Mouse (Mus musculus) urinary bladder, postnatal 4 days (tissue): Measurements from ENCODE around the gene Spred2.

Experiments used
- DNase-seq, 2 experiments: peaks; one replicate each; pipeline ENCODE4 v3.0.0; 2021 to 2022; ENCODE audit warnings: low spot score in 2 of 2

Spred2 gene

GRCm38 (mm10) chr11:19953919-19954318, 29.7 kb downstream of the Spred2 start:
- no peak for DNase-seq

- DNase-seq = no peak
Observed at GRCm38 (mm10) chr11:19955069-19955468, 30.9 kb downstream of the Spred2 start.

GRCm38 (mm10) chr11:19955701-19956100, 31.5 kb downstream of the Spred2 start:
- DNase-seq = no peak

- no peak for DNase-seq
Observed at GRCm38 (mm10) chr11:19959006-19959405, 34.8 kb downstream of the Spred2 start.

GRCm38 (mm10) chr11:19959897-19960296, 35.7 kb downstream of the Spred2 start:
- DNase-seq = no peak

- no peak for DNase-seq
Observed at GRCm38 (mm10) chr11:19960541-19960940, 36.4 kb downstream of the Spred2 start.

GRCm38 (mm10) chr11:19961088-19961487, 36.9 kb downstream of the Spred2 start:
- no peak for DNase-seq

GRCm38 (mm10) chr11:19961766-19962365, 37.7 kb downstream of the Spred2 start:
- no peak for DNase-seq

- no peak for DNase-seq
Observed at GRCm38 (mm10) chr11:19962796-19963195, 38.6 kb downstream of the Spred2 start.

- no peak for DNase-seq
Observed at GRCm38 (mm10) chr11:19963717-19964141, 39.6 kb downstream of the Spred2 start.

GRCm38 (mm10) chr11:19964333-19964732, 40.2 kb downstream of the Spred2 start:
- no peak for DNase-seq

- no peak for DNase-seq
Observed at GRCm38 (mm10) chr11:19965037-19965611, 40.9 kb downstream of the Spred2 start.

- no peak for DNase-seq
Observed at GRCm38 (mm10) chr11:19965664-19966063, 41.5 kb downstream of the Spred2 start.

GRCm38 (mm10) chr11:19966294-19966693, 42.1 kb downstream of the Spred2 start:
- DNase-seq = no peak

- no peak for DNase-seq
Observed at GRCm38 (mm10) chr11:19969584-19969983, 45.4 kb downstream of the Spred2 start.

GRCm38 (mm10) chr11:19971954-19972750, 48.0 kb downstream of the Spred2 start:
- DNase-seq = no peak

- DNase-seq = no peak
Observed at GRCm38 (mm10) chr11:19973032-19973790, 49.0 kb downstream of the Spred2 start.

GRCm38 (mm10) chr11:19976032-19976431, 51.9 kb downstream of the Spred2 start:
- no peak for DNase-seq

- no peak for DNase-seq
Observed at GRCm38 (mm10) chr11:19977687-19978086, 53.5 kb downstream of the Spred2 start.

GRCm38 (mm10) chr11:19979338-19979737, 55.2 kb downstream of the Spred2 start:
- no peak for DNase-seq

GRCm38 (mm10) chr11:19982113-19982512, 57.9 kb downstream of the Spred2 start:
- DNase-seq = no peak

- no peak for DNase-seq
Observed at GRCm38 (mm10) chr11:19982779-19983178, 58.6 kb downstream of the Spred2 start.
